Mouse (Mus musculus): ENCODE data around the gene Gla.

- TF ChIP-seq EP300 (IDR thresholded peaks at IDR 0.05; ENCODE audit: insufficient read depth, low read depth, low read length) = no peak
- no peak for TF ChIP-seq CTCF (IDR thresholded peaks at IDR 0.05)
Observed at GRCm38 (mm10) chrX:134577896-134578295, 23.0 kb downstream of the Gla start.
